Mouse (Mus musculus) liver, adult 2 months (tissue): Measurements from ENCODE around the gene A630095N17Rik.
"Not testable (repeated sequence)": the region's sequence is repeated elsewhere in the genome, so short reads cannot be mapped to it uniquely, and the experiment has no call there.

Source experiments
- CTCF ChIP-seq: fragments of 200-500 bp; IDR thresholded peaks from 2 replicates; pipeline ENCODE4 v1.5.1; 2011; ENCODE audit warnings: low read depth, low read length, control low read depth
- POLR2A ChIP-seq: fragments of 200-500 bp; IDR thresholded peaks from 2 replicates; pipeline ENCODE4 v1.6.1; 2011; ENCODE audit warnings: low read length, control low read depth; ENCODE audit not compliant: insufficient read depth; ENCODE audit errors: extremely low read depth

DNA sequence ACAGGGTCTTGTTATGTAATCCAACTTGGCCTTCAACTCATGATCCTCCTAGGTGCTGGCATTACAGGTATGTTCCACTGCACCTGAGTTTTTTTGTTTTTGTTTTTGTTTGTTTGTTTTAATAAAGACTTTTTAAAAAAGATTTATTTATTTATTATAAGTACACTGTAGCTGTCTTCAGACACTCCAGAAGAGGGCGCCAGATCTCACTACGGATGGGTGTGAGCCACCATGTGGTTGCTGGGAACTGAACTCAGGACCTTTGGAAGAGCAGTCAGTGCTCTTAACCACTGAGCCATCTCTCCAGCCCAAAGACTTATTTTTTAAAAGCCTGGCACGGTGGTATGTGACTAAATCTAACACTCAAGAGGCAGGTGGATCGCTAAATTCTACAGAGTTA is 587 bp upstream of the A630095N17Rik start:
- TF ChIP-seq CTCF, POLR2A: not testable (repeated sequence)
